Mouse (Mus musculus): ENCODE measurements at regions not wholly inside any gene's neighbourhood (a gene's known extent, or its start where the extent isn't known, plus 50 kb on each side); places are given as distances from the start of the nearest gene placed in this dataset.

DNA sequence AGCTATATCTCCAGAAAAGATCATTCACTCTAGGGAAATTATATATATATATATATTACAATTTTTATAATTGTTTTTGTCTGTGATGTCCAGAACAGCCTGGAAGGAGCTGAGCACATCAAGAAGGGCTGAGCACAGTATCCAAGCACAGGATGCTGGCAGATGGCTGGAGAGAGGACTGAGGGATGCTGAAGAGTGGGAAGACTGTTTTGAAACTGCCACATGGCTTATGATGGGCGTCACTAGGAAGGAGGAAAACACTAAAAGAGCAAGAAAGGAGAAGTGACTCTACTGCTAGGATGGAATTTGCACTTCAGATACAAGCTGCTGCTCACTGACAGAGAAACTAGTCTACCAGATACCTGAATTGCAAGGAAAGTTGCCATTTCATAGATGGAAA is 50.4 kb upstream of the Atg10 start:
- H3K4me3 ChIP-seq (ENCODE audit: control insufficient read depth in 1 of 2, insufficient read depth in 1 of 2, low read depth in 2 of 2, low read length in 2 of 2): no peak overlapping the region
- H3K27me3 ChIP-seq (ENCODE audit: control insufficient read depth in 1 of 2, insufficient read depth in 2 of 2, low read length in 2 of 2): no peaks in the 10 kb centered on the region; a peak in 1 of 4 replicates
- no peak overlapping the region for H3K9ac ChIP-seq (ENCODE audit: control insufficient read depth, low read depth, low read length, poor library complexity, severe bottlenecking)
- H3K4me1 ChIP-seq (ENCODE audit: control insufficient read depth in 1 of 2, insufficient read depth in 2 of 2, low read length in 2 of 2): peaks cover 0 to 3% of the 10 kb centered on the region in 2 experiments; a peak in 1 of 4 replicates
- DNase-seq (ENCODE audit: low read depth, low spot score): peak; percentile 27
- no peaks in the 10 kb centered on the region for H3K79me2 ChIP-seq (ENCODE audit: control insufficient read depth, insufficient read depth, low read length, poor library complexity)
- TF ChIP-seq RCOR1 (IDR thresholded peaks at IDR 0.05; ENCODE audit: low read depth, low read length): no peak
- no peak for TF ChIP-seq ZKSCAN1 (IDR thresholded peaks at IDR 0.05; ENCODE audit: low read depth, low read length)
- TF ChIP-seq BHLHE40 (IDR thresholded peaks at IDR 0.05; ENCODE audit: borderline replicate concordance, low read depth, low read length): no peak
- no peak for TF ChIP-seq MXI1 (IDR thresholded peaks at IDR 0.05; ENCODE audit: low read depth, low read length)
- no peak for TF ChIP-seq MYB (IDR thresholded peaks at IDR 0.05; ENCODE audit: low read depth, low read length)
- no peak for TF ChIP-seq RAD21 (IDR thresholded peaks at IDR 0.05; ENCODE audit: low read depth, low read length)
- no peak for TF ChIP-seq POLR2AphosphoS2 (IDR thresholded peaks at IDR 0.05; ENCODE audit: low read length)
- no peak for TF ChIP-seq ZMIZ1 (IDR thresholded peaks at IDR 0.05; ENCODE audit: low read depth, low read length)
- TF ChIP-seq POLR2AphosphoS5 (IDR thresholded peaks at IDR 0.05; ENCODE audit: borderline replicate concordance, low read depth, low read length): no peak
- no peak for TF ChIP-seq MAX (IDR thresholded peaks at IDR 0.05; ENCODE audit: low read length)
- no peak for TF ChIP-seq POLR2A (IDR thresholded peaks at IDR 0.05; ENCODE audit: control insufficient read depth in 1 of 2, insufficient read depth in 1 of 2, low read depth in 1 of 2, low read length in 2 of 2, poor library complexity in 1 of 2)
- no peak for TF ChIP-seq JUND (IDR thresholded peaks at IDR 0.05; ENCODE audit: low read depth, low read length)
- TF ChIP-seq CTCF (IDR thresholded peaks at IDR 0.05 in 2 of 3, conservative IDR thresholded peaks at IDR 0.05 in 1 of 3; ENCODE audit: control insufficient read depth in 1 of 3, insufficient read depth in 1 of 3, low read depth in 2 of 3, low read length in 3 of 3, poor library complexity in 1 of 3, severe bottlenecking in 1 of 3): no peak
- H3K36me3 ChIP-seq (ENCODE audit: control insufficient read depth in 1 of 2, insufficient read depth in 2 of 2, low read length in 2 of 2): peaks cover 0 to 2% of the 10 kb centered on the region in 2 experiments; a peak in 1 of 4 replicates
- H3K27ac ChIP-seq (ENCODE audit: control insufficient read depth, low read depth, low read length): no peak overlapping the region
- no peaks in the 10 kb centered on the region for H3K9me3 ChIP-seq (replicated peaks; ENCODE audit: insufficient read depth, low read length)

DNA sequence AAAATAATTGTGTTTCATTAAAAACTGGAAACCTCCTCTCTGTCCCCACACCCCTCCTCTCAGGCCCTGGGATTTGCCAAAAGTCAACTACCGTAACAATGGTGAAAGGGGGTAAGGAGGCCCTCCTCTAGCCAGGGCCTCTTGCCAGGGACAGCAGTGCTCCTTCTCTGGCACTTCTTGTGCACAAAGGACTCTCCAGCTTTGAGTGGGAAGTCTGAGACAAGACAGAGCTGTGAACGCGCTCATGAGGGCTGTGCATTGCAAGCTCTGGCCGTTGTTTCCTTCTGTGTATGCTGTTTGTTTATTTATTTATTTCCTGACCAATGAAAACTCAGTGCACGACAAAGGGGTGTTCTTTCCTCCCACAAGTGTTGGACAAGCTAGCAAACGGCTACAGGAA is 50.8 kb upstream of the Atg10 start:
- no peak overlapping the region for H3K4me3 ChIP-seq (ENCODE audit: control insufficient read depth in 1 of 2, insufficient read depth in 1 of 2, low read depth in 2 of 2, low read length in 2 of 2)
- TF ChIP-seq ZKSCAN1 (IDR thresholded peaks at IDR 0.05; ENCODE audit: low read depth, low read length) (no peak), RAD21 (IDR thresholded peaks at IDR 0.05; ENCODE audit: low read depth, low read length) (no peak), E2F4 (IDR thresholded peaks at IDR 0.05; ENCODE audit: borderline replicate concordance, low read depth, low read length) (no peak), KAT2A (conservative IDR thresholded peaks at IDR 0.05; ENCODE audit: low read depth, low read length) (no peak), MYC (IDR thresholded peaks at IDR 0.05; ENCODE audit: low read depth, low read length) (no peak), MAX (IDR thresholded peaks at IDR 0.05; ENCODE audit: low read length) (no peak), CTCF (IDR thresholded peaks at IDR 0.05 in 2 of 3, conservative IDR thresholded peaks at IDR 0.05 in 1 of 3; ENCODE audit: control insufficient read depth in 1 of 3, insufficient read depth in 1 of 3, low read depth in 2 of 3, low read length in 3 of 3, poor library complexity in 1 of 3, severe bottlenecking in 1 of 3) (no peak), USF2 (IDR thresholded peaks at IDR 0.05; ENCODE audit: borderline replicate concordance in 1 of 2, insufficient read depth in 1 of 2, low read depth in 1 of 2, low read length in 2 of 2) (no peak), TCF12 (IDR thresholded peaks at IDR 0.05; ENCODE audit: low read depth, low read length) (no peak), NELFE (IDR thresholded peaks at IDR 0.05; ENCODE audit: low read depth, low read length) (no peak)
- no peak overlapping the region for H3K27ac ChIP-seq (ENCODE audit: control insufficient read depth, low read depth, low read length)
- no peaks in the 10 kb centered on the region for H3K4me1 ChIP-seq (ENCODE audit: control insufficient read depth in 1 of 2, insufficient read depth in 2 of 2, low read length in 2 of 2)
- peaks cover 0 to 2% of the 10 kb centered on the region in 2 experiments; a peak in 1 of 4 replicates for H3K36me3 ChIP-seq (ENCODE audit: control insufficient read depth in 1 of 2, insufficient read depth in 2 of 2, low read length in 2 of 2)
- no peak overlapping the region for H3K9ac ChIP-seq (ENCODE audit: control insufficient read depth, low read depth, low read length, poor library complexity, severe bottlenecking)
- no peaks in the 10 kb centered on the region for H3K79me2 ChIP-seq (ENCODE audit: control insufficient read depth, insufficient read depth, low read length, poor library complexity)
- no peaks in the 10 kb centered on the region; a peak in 1 of 4 replicates for H3K27me3 ChIP-seq (ENCODE audit: control insufficient read depth in 1 of 2, insufficient read depth in 2 of 2, low read length in 2 of 2)
- no peaks in the 10 kb centered on the region for H3K9me3 ChIP-seq (replicated peaks; ENCODE audit: insufficient read depth, low read length)
- DNase-seq (ENCODE audit: low read depth, low spot score): no peak

Data from MEL (cell line).